Mouse (Mus musculus) liver, embryonic 11.5 days (tissue): ENCODE measurements around the gene Hist1h2ak. TPM values are rescaled to one million over a fixed set of nuclear protein-coding genes. Genes with fewer than 3 reads are reported as not detected.
"Not testable (repeated sequence)": the region's sequence is repeated elsewhere in the genome, so short reads cannot be mapped to it uniquely, and the experiment has no call there.

Experiments
- ATAC-seq: fragments of 200-750 bp; cut with Nextera tagmentation; replicated peaks from 2 replicates; pipeline ENCODE4 v1.8.0; 2017; ENCODE audit warnings: moderate number of reproducible peaks, mild to moderate bottlenecking, moderate TSS enrichment, moderate library complexity; ENCODE audit not compliant: low FRiP score
- DNase-seq: peaks from one replicate; pipeline ENCODE4 v3.0.0-alpha.2; 2017; ENCODE audit warnings: low spot score
- H3K27ac ChIP-seq: fragments of 300-500 bp; sonication (generic); 2 replicates; pipeline ENCODE4 v1.5.1; 2014; ENCODE audit warnings: mild to moderate bottlenecking, low read depth, low read length, control low read depth
- H3K27me3 ChIP-seq: fragments of 300-500 bp; sonication (generic); replicated peaks from 2 replicates; pipeline ENCODE4 v1.6.1; 2014; ENCODE audit warnings: low read length, mixed read lengths; ENCODE audit not compliant: control insufficient read depth, insufficient read depth
- H3K36me3 ChIP-seq: fragments of 300-500 bp; sonication (generic); 2 replicates; pipeline ENCODE4 v1.6.1; 2014; ENCODE audit warnings: mild to moderate bottlenecking, low read length, moderate library complexity, mixed read lengths; ENCODE audit not compliant: control insufficient read depth, insufficient read depth
- H3K4me1 ChIP-seq: fragments of 300-500 bp; sonication (generic); replicated peaks from 2 replicates; pipeline ENCODE4 v1.6.1; 2014; ENCODE audit warnings: low read length, mixed read lengths; ENCODE audit not compliant: control insufficient read depth, insufficient read depth
- H3K4me2 ChIP-seq: fragments of 300-500 bp; sonication (generic); 2 replicates; pipeline ENCODE4 v1.6.1; 2014; ENCODE audit warnings: mild to moderate bottlenecking, control low read depth, moderate library complexity
- H3K4me3 ChIP-seq: fragments of 300-500 bp; sonication (generic); 2 replicates; pipeline ENCODE4 v1.5.1; 2014; ENCODE audit warnings: low read depth, low read length, control low read depth
- H3K9ac ChIP-seq: fragments of 300-500 bp; sonication (generic); 2 replicates; pipeline ENCODE4 v1.6.1; 2014; ENCODE audit warnings: low read depth, low read length, control low read depth
- H3K9me3 ChIP-seq: fragments of 300-500 bp; sonication (generic); 2 replicates; pipeline ENCODE4 v1.6.1; 2016; ENCODE audit warnings: low read length, inconsistent platforms, mixed read lengths; ENCODE audit not compliant: control insufficient read depth
- WGBS: fragments of 180-500 bp; shearing (Covaris S2); extraction: QIAGEN DNeasy Blood & Tissue Kit; methylation state at CpG from one replicate; pipeline ENCODE4 v1.1.7; 2014; 5-methylcytosine and 5-hydroxymethylcytosine counted together
- polyA plus RNA-seq: library from polyadenylated mRNA; unstranded; fragments of >200 nt; fragmentation: Nextera tagmentation; extraction: Ambion mirVana; gene quantifications from 2 replicates; pipeline ENCODE4 v1.2.1, GENCODE M21; 2014

The Hist1h2ak gene
- polyA plus RNA-seq, 1 experiment from 2014 or later, result 7.7 TPM

DNA sequence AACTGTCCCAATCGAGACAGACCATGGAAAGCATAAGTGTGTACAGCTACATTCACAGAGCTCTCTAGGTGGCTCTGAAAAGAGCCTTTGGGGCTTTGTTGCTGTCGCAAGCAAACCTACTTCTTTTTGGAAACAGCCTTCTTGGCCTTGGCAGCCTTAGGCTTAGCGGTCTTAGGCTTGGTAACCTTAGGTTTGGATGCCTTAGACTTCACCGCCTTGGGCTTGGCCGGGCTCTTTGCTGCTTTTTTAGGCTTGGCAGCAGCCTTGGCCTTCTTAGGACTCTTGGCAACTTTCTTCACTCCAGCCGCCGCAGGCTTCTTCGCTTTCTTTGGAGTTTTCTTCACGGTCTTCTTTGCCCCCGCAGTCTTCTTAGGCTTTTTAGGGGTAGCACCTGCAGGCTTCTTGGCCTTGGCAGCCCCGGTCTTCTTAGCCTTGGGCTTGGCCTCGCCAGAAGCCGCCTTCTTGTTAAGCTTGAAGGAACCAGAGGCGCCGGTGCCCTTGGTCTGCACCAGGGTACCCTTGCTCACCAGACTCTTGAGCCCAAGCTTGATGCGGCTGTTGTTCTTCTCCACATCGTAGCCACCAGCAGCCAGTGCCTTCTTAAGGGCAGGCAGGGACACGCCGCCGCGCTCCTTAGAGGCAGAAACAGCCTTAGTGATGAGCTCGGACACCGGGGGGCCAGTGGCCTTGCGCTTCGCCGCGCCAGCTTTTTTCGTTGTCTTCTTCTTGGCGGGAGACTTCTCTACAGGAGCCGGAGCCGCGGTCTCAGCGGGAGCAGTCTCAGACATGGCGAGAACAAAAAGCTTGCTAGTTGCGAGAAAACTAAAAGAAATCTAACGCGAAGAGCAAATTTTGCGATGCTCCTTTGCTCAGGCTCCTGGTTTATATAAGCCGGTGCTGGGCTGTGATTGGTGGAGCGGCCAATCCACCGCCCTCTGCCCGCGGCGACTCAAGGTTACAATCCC is 26.4 kb upstream of the Hist1h2ak start, which contains the start of gene Hist1h1b:
Hist1h1b (minus strand) TSS at position 859 of the 965 bp plus-strand sequence.
- DNase-seq (peak; percentile 84), ATAC-seq (peak; percentile 52)
- under 1% methylated on average over 44 of the region's 44 CpGs for WGBS
- peak within 1 kb of the TSS; percentile 98 for H3K9ac ChIP-seq
- H3K9me3 ChIP-seq, result no peaks in the 10 kb centered on the region
- peak within 1 kb of the TSS; percentile 100 for H3K27ac ChIP-seq
- H3K27me3 ChIP-seq, result no peaks in the 10 kb centered on the region
- H3K4me2 ChIP-seq, result peak within 1 kb of the TSS; percentile 94
- H3K36me3 ChIP-seq, result no peaks in the 10 kb centered on the region
- peaks cover 18% of the 10 kb centered on the region for H3K4me1 ChIP-seq
- peak within 1 kb of the TSS; percentile 62 for H3K4me3 ChIP-seq

DNA sequence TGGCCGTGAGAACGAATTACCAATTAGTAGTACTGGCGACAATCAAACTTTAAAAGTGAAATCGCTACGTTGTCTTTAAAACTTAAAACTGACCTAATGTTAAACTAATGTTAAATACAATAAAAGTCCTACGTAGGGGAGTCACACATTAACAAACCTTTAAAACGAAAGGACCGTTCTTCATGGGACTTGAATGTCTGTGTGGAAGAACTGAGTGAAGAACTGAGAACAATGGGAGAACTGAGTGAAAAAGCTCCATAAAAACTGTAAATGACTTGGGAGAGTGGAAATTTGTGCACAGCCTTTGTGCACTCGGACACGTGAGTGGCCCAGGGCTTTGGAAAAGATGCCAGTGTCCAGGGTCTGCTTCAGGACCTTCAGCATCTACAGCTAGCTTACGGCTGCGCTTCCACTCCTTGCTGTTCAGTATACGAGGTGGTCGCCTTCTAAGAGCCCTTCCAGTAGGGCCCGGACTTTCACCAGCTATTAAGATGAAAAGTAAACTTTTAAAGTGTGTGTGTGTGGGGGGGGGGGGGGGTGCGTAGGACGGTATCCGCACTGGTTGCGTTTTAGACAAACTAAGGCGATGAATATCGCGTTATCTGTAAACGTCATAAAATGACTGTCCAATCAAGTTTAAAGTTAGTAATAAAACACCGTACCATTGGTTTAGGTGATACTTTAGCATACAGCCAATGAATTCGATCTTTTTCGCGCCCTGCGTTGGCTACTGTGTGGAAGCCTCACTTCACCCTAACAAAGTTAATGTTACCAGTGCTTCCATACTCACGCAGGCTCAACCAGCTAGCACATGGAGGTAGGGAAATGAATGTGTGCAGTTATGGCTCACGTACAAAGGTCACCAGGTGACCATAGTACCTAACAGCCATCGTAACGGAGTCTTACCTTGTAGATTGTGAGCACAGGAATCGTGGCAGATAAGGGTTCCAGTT is 25.5 kb upstream of the Hist1h2ak start:
- H3K4me1 ChIP-seq, result peaks cover 15% of the 10 kb centered on the region
- H3K27me3 ChIP-seq, result no peaks in the 10 kb centered on the region
- H3K9me3 ChIP-seq, result no peaks in the 10 kb centered on the region
- DNase-seq (peak; percentile 77), ATAC-seq (peak; percentile 71)
- 5% methylated on average over 33 of the region's 33 CpGs for WGBS
- peak overlapping the region; percentile 62 for H3K4me3 ChIP-seq
- peak overlapping the region; percentile 98 for H3K9ac ChIP-seq
- peak overlapping the region; percentile 100 for H3K27ac ChIP-seq
- H3K36me3 ChIP-seq, result no peaks in the 10 kb centered on the region
- peak overlapping the region; percentile 94 for H3K4me2 ChIP-seq

DNA sequence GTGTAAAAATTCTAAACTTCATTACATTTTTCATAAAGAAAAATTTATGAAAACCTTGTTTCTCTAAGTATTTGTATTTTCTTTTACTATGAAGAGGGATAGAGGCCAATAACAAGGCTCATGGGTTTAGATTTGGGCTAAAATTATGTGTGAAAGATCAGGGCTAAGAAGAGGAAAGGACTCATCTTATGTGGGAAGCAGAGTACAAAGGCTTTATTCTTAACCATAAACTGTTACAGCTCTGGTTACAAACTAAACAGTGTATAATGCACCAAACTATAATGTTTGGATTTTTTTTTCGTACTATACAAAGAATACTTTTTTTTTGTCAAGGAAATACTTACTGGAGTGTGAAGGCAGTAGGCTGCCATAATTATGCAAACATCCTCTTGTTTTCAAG is 2.1 kb upstream of the Hist1h2ak start:
- no peaks in the 10 kb centered on the region for H3K27me3 ChIP-seq
- no peak for ATAC-seq
- no peaks in the 10 kb centered on the region for H3K9me3 ChIP-seq
- 91% methylated on average over 1 of the region's 1 CpGs for WGBS
- H3K4me1 ChIP-seq, result peaks cover 8% of the 10 kb centered on the region
- H3K9ac ChIP-seq, result no peak overlapping the region
- no peak overlapping the region; the same call in 1 of the 2 replicates for H3K4me3 ChIP-seq
- no peaks in the 10 kb centered on the region for H3K36me3 ChIP-seq
- H3K4me2 ChIP-seq, result peak overlapping the region; percentile 59
- H3K27ac ChIP-seq, result peak overlapping the region; percentile 74
- no peak for DNase-seq

DNA sequence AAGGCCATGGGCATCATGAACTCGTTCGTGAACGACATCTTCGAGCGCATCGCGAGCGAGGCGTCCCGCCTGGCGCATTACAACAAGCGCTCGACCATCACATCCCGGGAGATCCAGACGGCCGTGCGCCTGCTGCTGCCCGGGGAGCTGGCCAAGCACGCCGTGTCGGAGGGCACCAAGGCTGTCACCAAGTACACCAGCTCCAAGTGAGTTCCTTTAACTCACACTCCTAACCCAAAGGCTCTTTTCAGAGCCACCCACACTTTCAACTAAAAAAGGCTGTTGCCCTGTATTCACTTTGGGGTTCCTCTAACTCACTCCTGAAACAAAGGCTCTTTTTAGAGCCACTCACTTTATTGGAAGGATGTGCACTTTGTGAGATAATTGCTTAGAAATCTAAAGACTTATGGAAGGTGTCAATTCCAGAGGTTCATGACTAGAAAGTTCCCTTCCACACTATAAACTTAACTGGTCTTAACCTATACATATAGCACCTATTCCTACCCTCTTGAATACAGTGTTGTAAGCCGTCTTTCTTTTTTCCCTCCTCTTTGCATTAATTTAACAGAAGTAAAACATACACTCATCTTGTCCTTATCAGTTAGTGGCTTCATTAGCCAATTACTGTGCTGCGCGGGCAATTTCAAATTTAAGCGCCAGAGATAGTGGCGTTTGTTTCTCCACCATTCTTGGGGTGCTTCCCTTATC is 821 bp upstream of the Hist1h2ak start:
- not testable (repeated sequence) for H3K9me3 ChIP-seq, H3K27me3 ChIP-seq, H3K4me1 ChIP-seq, H3K36me3 ChIP-seq
- H3K4me3 ChIP-seq, result peak overlapping the region; percentile 42
- peak overlapping the region; percentile 99 for H3K27ac ChIP-seq
- peak; percentile 51 for DNase-seq
- peak; percentile 27 for ATAC-seq
- peak overlapping the region; percentile 59 for H3K4me2 ChIP-seq
- H3K9ac ChIP-seq, result peak overlapping the region; percentile 70
- WGBS, result 0% methylated on average over 9 of the region's 26 CpGs

DNA sequence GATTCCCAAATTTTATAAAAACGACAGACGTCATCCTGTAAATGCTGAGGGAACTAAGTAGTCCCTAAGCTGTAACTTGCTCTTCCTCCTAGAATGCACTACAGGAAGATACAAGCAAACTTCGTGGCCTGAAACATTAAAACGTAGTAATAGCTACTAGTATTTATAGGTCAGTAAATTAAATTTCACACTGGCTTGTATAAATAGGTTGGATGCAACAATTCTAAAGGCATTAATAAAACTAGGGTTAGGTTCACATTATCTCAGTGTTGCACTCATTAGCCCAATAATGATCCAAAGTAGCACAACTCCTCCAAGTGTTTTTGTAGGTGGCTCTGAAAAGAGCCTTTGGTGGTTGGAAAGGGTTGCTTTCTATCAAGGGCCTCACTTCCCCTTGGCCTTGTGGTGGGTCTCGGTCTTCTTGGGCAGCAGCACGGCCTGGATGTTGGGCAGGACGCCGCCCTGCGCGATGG is 540 bp downstream of the Hist1h2ak start:
- H3K4me1 ChIP-seq, result peaks cover 11% of the 10 kb centered on the region
- ATAC-seq (no peak), DNase-seq (no peak)
- 2% methylated on average over 10 of the region's 10 CpGs for WGBS
- H3K9me3 ChIP-seq, result no peaks in the 10 kb centered on the region
- peak overlapping the region; percentile 66 for H3K9ac ChIP-seq
- H3K4me2 ChIP-seq, result peak overlapping the region; percentile 61
- peak overlapping the region; percentile 41 for H3K4me3 ChIP-seq
- H3K27ac ChIP-seq, result peak overlapping the region; percentile 97
- no peaks in the 10 kb centered on the region for H3K27me3 ChIP-seq
- no peaks in the 10 kb centered on the region for H3K36me3 ChIP-seq

DNA sequence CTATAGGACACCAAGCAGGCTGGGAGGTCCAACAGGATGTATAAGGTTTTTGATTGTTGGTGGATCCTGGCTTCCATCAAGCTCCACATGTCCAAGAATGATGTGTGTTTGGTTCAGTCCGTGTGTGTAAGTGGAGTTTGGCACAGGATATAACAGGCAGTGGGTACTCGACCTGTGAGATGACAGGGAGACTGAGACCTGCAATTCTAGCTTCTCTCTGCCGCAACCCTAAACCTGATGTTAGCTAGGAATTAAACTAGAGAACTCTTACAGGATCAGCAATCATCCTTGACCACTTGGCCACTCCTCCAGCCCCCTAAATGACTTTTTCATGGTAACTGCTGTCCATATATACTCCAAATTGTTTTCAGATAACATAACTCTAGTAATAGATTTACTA is 1.3 kb downstream of the Hist1h2ak start:
- Histone ChIP-seq H3K9me3 (no peaks in the 10 kb centered on the region), H3K9ac (peak overlapping the region; percentile 66), H3K4me2 (peak overlapping the region; percentile 61), H3K27me3 (no peaks in the 10 kb centered on the region), H3K4me1 (peaks cover 11% of the 10 kb centered on the region), H3K4me3 (peak overlapping the region; percentile 41), H3K36me3 (no peaks in the 10 kb centered on the region), H3K27ac (peak overlapping the region; percentile 97)
- 39% methylated on average over 3 of the region's 3 CpGs for WGBS
- DNase-seq, result peak; percentile 50
- no peak for ATAC-seq

DNA sequence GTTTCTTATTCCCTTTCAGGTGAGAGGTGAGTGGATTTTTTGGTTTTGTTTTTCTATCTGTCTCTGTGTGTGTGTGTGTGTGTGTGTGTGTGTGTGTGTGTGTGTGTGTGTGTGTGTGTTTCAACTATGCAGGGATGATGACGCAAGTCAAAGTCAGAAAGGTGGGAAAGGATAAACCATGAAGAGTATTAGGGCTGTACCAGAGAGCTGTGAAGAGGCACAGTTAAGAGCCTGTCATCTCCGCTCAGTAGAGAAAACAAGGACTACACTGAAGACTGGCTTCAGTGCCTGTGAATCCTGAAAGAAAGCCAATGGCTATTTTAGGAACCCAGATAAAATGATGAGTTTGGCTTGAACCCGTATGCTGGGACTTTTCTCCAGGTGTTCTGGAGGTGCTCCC is 1.8 kb downstream of the Hist1h2ak start:
- Histone ChIP-seq H3K4me3 (peak overlapping the region; percentile 41), H3K27me3 (no peaks in the 10 kb centered on the region), H3K9me3 (no peaks in the 10 kb centered on the region), H3K36me3 (no peaks in the 10 kb centered on the region), H3K27ac (peak overlapping the region; percentile 97), H3K4me2 (peak overlapping the region; percentile 61; the same call in 1 of the 2 replicates), H3K9ac (peak overlapping the region; percentile 66), H3K4me1 (peaks cover 11% of the 10 kb centered on the region)
- WGBS, result 53% methylated on average over 3 of the region's 3 CpGs
- ATAC-seq, result no peak
- DNase-seq, result no peak

DNA sequence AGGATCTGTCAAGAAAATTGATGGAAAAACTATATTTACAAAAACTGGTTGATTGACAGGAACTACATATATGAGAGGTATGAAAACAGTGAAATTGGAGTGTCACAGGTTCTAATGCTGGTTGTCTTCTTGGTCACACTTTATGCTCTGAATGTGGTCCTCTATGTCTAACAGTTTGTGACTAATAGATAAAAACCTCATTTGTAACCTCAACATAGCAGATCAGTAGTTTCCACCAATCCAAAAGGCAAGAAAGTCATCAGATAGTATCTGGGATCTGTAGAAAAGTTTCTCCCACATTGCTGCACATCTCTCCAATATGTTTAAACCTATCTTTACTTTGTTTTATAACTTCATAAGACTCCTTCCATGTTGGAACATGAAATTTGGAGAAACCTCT is 2.2 kb downstream of the Hist1h2ak start:
- no peak overlapping the region for H3K4me3 ChIP-seq
- no peaks in the 10 kb centered on the region for H3K36me3 ChIP-seq
- H3K4me2 ChIP-seq, result peak overlapping the region; percentile 22; the same call in 1 of the 2 replicates
- no peaks in the 10 kb centered on the region for H3K9me3 ChIP-seq
- peak overlapping the region; percentile 66 for H3K9ac ChIP-seq
- H3K27me3 ChIP-seq, result no peaks in the 10 kb centered on the region
- peak overlapping the region; percentile 97 for H3K27ac ChIP-seq
- H3K4me1 ChIP-seq, result peaks cover 11% of the 10 kb centered on the region
- ATAC-seq (no peak), DNase-seq (no peak)
